Mouse (Mus musculus): ENCODE results near the gene Smox. TPM values are rescaled to one million over a fixed set of nuclear protein-coding genes. Genes with fewer than 3 reads are reported as not detected.
A peak's percentile ranks its signal among the peaks of the same experiment; 100 is the strongest.

Smox gene
- total RNA-seq, 2 experiments from 2014 or later = 84.5 to 85.8 TPM

DNA sequence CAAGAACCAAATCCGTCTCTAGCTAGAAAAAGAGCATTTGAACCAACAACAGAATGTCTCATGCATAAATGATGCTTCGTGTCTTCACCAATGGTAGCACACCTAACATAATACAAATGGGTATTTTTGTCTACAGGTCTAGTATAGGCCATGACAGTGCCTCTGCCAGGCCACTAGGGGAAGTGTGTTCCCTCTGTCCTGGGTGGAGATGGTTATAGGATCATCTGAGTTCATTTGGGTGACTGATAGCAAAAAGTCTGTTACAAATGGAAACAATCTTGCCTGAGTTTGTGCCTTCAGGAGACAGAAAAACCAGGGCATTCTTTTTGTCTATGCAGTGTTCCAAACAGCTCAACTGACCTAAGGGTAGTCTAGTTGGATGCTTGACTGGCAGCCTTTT lies 2.4 kb upstream of the Smox start:
- DNase-seq (ENCODE audit: low spot score in 2 of 2) = no peak
- Histone ChIP-seq H3K4me3 (no peak overlapping the region), H3K27ac (no peak overlapping the region)
- TF ChIP-seq CTCF (conservative IDR thresholded peaks at IDR 0.05) = peak; percentile 68

DNA sequence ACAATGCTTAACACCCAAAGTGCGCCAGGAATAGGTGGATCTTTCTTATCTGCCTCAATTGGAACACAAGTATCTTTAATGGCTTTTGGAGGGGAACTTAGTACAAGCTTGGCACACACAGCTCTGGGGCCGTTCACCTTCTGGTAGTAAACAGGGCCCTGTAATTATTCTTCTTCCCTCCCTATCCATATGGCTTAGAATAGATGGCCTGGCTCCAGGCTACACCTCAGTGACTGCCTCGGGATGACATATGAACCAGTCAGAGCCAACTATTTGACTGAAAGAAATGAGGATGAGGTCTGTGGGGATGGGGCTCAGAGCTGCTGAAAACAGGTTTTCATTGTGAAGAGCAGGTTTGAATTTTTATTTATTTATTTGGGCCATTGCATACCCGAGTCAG lies 1.7 kb upstream of the Smox start:
- no peak overlapping the region for H3K4me3 ChIP-seq
- H3K27ac ChIP-seq = no peak overlapping the region
- DNase-seq (ENCODE audit: low spot score in 2 of 2) = no peak
- no peak for TF ChIP-seq CTCF (conservative IDR thresholded peaks at IDR 0.05)

DNA sequence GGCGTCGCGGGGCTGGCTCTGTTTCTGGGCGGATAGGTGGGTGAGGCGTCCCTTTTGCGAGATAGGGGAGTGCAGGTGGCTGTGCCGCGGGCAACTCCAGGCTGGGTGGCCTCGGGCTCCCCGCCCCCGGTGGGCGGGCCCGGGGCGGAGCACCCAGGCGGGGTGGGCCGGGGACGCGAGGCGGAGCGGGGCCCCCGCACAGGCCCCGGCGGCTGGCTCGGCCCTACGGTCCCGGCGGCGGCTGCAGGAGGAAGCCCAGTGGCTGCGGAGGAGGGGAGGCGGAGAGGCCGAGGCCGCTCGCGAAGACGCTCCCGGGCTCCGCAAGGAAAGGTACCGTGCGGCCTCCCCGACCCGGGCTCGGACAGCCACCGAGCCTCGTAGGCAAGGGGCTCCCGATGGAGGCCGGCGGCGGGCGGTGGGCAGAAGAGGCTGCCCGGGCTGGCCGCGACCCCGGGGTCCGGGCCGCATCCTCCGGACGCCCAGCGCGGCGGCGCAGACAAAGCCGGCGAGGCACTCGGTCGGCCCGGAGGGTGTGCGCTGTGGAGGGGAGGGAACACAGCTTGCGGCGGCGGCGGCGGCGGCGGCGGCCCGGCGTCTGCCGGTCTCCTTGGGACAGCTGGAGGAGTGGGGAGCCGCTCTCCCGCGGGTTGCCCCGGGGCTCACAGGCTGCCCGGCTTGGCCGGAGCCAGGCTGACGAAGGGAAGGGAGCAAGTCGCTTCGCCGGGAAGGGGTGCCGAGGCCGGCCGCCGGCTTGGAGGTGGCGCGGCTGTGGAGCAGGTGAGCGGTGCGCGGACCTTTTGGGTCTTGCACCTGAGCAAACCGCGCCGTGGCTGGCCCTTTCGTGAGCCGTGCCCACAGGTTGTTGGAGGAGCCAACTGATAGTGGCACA lies 655 bp downstream of the Smox start:
- peak; percentile 77 to 83 for DNase-seq (ENCODE audit: low spot score in 2 of 2)
- Histone ChIP-seq H3K27ac (peak overlapping the region; percentile 98), H3K4me3 (peak overlapping the region; percentile 93)
- no peak for TF ChIP-seq CTCF (conservative IDR thresholded peaks at IDR 0.05)

DNA sequence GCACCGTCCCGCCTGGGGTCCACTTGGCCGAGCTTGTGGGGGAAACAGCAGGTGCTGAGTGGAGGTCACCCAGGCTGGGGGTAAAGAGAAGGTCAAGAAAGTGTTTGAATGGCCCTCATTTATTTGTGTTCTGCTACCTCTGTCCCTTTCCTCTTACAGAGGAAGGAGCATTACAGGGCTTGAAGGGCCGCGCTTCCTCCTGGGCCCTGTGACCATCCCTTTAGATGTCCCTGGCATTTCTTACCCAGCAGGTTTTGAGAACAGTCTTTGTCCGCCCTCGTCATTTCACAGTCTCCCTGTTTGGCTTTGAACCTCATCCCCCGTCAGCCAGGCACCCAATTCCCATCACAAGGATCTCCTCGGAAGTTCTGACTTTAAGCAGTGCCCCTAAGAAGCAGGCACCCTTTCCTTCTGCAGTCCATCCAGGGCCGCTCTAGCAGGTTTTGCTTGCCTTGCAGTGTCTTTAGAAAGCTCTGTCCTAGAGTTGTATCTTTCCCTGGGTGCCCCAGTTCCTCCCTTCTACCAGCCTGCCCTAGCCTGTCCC lies 1.4 kb downstream of the Smox start:
- DNase-seq (ENCODE audit: low spot score in 2 of 2) = no peak
- Histone ChIP-seq H3K27ac (peak overlapping the region; percentile 98), H3K4me3 (peak overlapping the region; percentile 93)
- no peak for TF ChIP-seq CTCF (conservative IDR thresholded peaks at IDR 0.05)

DNA sequence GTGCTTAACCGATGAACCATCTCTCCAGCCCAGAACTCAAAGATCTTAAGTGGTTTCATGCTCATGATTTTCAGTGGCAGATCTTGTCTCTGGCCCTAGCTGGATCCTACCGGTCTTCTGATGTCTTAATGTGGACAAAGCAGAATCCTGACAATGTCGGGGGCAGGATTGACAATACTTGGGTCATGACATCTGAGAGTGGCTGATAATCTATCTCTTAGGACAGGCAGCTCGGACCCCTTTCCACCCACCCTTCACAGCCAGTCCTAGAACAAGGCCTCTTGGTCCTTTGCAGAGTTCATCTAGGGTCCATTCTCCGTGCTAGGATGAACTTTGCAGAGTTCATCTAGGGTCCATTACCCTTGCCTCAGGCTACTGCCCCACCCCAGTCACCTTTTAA lies 2.1 kb downstream of the Smox start:
- no peak for TF ChIP-seq CTCF (conservative IDR thresholded peaks at IDR 0.05)
- Histone ChIP-seq H3K27ac (peak overlapping the region; percentile 98), H3K4me3 (peak overlapping the region; percentile 93)
- no peak for DNase-seq (ENCODE audit: low spot score in 2 of 2)

DNA sequence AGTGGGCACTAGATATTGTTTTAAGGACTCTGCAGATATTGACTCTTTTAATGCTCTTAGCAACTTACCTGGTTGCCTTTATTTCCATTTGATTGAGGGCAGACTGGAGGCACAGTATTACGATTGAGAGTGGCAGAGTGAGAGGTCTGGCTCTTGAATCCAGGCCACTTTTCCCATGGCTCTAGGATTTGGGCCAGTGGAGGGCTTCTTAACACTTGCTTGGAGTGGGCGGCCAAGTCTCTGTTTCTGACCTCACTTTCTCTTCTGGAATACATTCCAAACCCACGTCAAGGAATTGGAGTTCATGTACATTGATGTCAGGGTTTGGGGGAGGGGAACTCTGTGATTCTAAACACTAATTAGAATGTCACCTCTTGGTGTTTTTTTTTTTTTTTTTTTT lies 4.0 kb downstream of the Smox start:
- TF ChIP-seq CTCF (conservative IDR thresholded peaks at IDR 0.05) = no peak
- DNase-seq (ENCODE audit: low spot score in 2 of 2) = no peak
- Histone ChIP-seq H3K4me3 (no peak overlapping the region), H3K27ac (peak overlapping the region; percentile 59; the same call in 1 of the 2 replicates)

DNA sequence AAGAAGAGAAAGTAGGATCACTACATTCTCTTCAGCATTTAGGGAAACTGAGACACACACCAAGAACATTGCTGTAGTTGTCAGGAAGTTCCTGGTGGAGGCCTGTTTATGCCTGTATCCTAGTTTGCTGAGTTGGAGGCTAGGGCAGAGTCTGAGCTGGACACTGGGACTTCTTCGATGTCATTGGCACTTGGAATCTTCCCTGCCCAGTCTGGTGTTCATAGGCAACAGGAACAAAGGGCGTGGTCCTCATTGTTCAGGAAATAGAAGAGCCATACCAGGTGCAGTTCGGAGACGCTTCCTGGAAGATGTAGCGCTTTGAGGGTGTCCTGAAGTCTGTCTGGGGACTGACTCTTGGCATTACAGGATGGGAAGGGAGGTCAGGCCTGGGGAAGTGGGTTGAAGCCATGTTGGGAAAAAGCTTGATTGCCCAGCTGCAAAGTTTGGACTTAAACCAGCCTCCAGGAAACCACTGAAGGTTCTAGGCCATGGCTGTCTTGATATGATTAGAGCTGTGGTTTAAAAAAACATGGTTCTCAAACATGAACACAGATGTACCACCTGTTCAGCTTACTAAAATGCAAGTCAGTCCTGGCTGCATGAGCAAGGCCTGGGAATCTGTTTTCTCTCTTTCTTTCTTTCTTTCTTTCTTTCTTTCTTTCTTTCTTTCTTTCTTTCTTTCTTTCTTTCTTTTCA lies 5.0 kb downstream of the Smox start:
- no peak overlapping the region for H3K4me3 ChIP-seq
- no peak for DNase-seq (ENCODE audit: low spot score in 2 of 2)
- TF ChIP-seq CTCF (conservative IDR thresholded peaks at IDR 0.05) = no peak
- H3K27ac ChIP-seq = peak overlapping the region; percentile 59; the same call in 1 of the 2 replicates

DNA sequence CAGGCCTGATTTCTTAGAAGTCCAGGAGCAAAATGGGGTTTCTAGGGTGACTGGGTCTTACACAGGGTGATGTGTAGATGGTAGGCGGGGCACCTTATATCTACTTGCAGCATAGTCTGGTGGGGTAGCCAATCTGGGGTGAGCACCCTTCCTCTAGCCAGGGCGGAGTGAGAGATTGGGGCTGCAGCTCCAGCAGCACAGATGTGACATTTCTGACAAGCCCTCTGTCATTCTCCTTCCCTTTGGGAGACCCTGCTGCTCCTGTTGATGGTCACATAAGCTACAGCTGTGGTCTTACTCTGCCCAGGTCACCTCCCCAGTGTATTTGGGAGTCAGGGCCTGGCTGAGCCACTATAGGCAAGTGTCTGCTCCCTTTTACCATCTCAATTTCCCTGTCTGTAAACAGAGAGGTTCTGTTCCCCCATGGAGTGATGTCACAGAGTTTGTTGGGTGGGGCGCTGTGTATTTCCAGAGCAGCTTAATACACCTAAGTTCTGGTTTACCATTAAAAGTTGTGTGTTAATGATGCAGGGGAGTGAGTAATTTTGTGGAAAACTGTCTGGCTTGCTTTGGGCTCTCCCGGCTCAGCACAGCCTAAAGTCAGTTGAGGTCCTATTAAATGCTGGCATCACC lies 6.0 kb downstream of the Smox start:
- no peak for TF ChIP-seq CTCF (conservative IDR thresholded peaks at IDR 0.05)

DNA sequence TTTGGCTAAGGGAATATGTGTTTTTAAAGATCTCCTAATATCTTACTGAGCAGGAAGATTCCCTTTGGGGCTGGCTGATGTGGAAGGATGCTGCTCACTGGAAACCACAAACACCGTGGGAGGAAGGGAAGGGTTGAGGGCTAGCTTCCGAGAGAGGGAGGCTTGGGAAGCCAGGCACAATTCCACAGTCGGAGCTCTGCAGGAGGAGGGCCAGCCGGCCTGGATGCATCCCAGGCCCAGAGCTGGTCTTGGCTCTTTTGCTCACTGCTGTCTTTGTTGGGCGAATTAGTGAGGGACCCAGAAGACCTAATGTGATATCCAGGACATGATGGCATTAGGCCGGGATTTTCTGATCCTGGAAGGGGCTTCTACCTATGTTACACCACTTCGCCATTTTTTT lies 6.9 kb downstream of the Smox start:
- no peak for TF ChIP-seq CTCF (conservative IDR thresholded peaks at IDR 0.05)
- no peak overlapping the region for H3K4me3 ChIP-seq
- DNase-seq (ENCODE audit: low spot score in 2 of 2) = peak; percentile 45 to 61

More for the DNA sequence above, 6.0 kb downstream of the Smox start:
- peak overlapping the region; percentile 72 for H3K27ac ChIP-seq
- no peak overlapping the region for H3K4me3 ChIP-seq
- DNase-seq (ENCODE audit: low spot score in 2 of 2) = no peak

DNA sequence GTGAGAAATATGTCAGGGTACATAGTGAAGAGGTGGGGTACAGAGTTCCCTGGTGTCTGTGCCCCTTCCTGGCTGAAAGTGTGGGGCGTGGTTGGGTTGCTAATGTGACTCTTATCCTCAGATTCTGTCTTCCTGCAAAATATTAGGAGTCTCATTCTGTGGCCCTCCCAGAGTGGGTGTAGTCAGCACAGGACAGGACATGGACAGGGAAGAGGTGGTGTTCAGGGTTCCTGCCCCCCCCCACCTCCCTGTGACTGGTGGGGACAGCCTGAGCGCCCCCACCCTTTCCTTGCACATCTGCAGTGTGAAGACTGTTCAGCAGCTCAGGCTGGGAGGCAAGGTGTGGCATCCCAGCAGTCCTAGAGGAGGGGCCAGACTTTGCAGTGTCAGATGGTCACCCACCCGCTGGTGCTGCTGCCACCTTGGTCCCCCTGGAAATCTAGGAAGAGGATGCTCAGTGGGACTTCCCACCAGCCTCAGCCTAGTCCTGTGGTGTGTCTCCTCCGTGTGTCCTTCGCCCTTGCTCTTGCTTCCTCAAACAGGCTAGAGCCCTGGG lies 8.1 kb downstream of the Smox start:
- DNase-seq (ENCODE audit: low spot score in 2 of 2) = no peak
- H3K4me3 ChIP-seq = no peak overlapping the region
- peak overlapping the region; percentile 72 for H3K27ac ChIP-seq
- no peak for TF ChIP-seq CTCF (conservative IDR thresholded peaks at IDR 0.05)

More for the DNA sequence above, 6.9 kb downstream of the Smox start:
- H3K27ac ChIP-seq = peak overlapping the region; percentile 72

DNA sequence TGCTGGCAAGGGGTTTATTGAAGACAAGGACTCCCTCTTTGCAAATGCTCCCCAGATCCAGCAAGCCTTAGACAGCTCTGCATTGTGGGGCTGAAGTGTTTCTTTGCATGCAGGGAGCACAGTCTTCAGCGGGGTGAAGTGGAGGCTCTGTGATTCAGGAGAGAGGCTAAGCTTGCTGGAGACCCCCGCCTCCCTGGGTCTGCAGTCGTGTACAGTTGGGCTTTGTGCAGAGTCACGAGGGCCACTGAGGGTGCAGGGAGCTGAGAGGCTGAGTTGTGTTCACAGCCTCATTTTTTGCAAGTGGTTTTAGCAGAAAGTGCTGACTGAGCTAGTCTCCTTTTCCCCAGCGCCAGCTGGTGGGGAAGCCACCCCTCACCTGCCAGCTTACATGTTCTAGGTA lies 10.6 kb downstream of the Smox start:
- no peak for DNase-seq (ENCODE audit: low spot score in 2 of 2)
- TF ChIP-seq CTCF (conservative IDR thresholded peaks at IDR 0.05) = no peak
- Histone ChIP-seq H3K4me3 (no peak overlapping the region), H3K27ac (peak overlapping the region; percentile 84)

DNA sequence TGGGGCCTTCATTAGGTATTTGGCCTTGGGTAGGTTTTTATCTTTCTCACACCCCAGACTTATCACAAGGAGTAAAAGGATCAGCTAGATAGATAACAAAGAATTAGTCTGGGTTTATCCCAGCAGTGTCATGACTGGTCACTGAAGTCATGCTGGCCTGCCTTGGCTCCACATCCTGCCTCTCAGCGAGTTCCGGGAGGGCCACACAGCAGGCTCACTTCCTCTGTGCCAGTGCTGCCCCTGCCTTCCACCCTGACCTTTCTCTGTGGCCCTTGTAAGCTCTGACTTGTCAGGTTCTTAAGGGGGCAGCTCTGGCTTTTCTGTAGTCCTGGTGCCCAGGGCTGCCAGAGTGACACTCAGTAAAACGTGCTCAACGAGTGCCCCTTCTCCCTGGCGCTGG lies 11.3 kb downstream of the Smox start:
- Histone ChIP-seq H3K4me3 (no peak overlapping the region), H3K27ac (peak overlapping the region; percentile 84)
- TF ChIP-seq CTCF (conservative IDR thresholded peaks at IDR 0.05) = no peak
- no peak for DNase-seq (ENCODE audit: low spot score in 2 of 2)
